Mouse (Mus musculus): ENCODE measurements around the gene Ppp4r3b. TPM values are rescaled to one million over a fixed set of nuclear protein-coding genes. Genes with fewer than 3 reads are reported as not detected.

The Ppp4r3b gene
- total RNA-seq, 4 experiments from 2014 or later = 19.2 to 31.6 (median 23.7) TPM

DNA sequence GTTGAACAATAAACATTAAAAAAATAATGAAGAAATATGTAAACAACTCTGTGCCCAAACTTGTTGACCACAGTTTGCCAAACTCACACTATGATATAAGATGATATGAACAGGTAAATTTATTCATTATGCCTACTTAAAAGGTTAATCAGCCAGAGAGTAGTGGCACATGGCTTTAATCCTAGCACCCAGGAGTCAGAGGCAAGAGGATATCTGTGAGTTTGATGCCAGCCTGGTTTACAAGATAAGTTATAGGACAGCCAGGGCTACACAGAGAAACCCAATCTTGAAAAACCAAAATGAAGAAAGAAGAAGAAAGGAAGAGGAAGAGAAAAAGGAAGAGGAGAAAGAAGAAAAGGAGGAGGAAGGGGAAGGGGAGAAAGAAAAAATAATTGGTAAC lies 64.7 kb downstream of the Ppp4r3b start:
- DNase-seq (ENCODE audit: low spot score in 2 of 2) = no peak

DNA sequence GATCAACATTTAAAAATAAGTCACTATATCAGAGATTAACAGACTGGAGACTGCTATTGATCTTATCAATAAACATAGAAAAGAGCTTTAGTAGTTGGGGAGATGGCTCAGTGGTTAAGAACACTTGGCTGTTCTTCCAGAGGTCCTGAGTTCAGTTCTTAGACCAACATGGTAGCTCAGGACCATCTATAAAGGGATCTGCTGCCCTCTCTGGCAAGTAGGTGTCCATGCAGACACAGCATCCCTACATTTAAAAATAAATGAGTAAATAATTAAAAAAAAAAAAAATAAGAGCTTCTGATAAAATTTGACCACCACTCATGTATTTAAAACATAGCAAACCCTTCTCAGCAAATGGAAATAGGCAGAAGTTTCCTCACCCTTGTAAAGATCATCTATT lies 65.4 kb downstream of the Ppp4r3b start:
- DNase-seq (ENCODE audit: low spot score in 2 of 2) = no peak

DNA sequence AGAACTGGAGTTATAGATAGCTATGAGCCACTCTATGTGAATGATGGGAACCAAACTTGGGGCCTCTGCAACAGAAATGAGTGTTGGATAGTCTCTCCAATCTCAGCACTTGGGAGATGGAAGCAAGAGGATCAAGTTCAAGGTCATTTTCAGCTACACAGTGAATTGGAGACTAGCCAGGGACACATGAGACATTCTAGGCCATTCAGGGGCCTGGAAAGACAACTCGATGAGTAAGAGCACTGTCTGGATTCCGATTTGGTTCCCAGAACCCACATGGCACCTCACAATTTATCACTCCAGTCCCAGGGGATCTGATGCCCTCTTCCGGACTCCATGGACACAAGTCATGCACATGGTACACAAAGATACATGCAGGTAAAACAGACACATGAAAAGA lies 65.9 kb downstream of the Ppp4r3b start:
- DNase-seq (ENCODE audit: low spot score in 2 of 2) = no peak

DNA sequence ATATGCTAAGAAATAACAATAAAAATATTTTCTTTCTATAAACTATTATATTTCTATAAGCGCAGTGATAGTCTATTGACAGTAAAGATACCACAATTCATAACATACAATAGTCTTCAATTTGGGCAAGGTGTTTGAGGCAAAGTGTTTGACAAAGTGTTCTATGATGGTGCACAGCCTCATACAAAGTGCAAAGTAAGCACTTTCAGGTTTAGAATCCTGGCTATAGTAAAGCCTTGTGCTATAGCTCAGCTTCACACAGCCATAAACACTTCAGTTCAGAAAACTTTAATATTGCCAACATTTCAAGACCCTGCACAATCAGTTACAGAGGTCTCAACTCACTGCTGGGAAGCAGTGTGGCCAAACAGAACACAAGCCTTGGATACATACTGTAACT lies 66.7 kb downstream of the Ppp4r3b start:
- no peak for DNase-seq (ENCODE audit: low spot score in 2 of 2)

DNA sequence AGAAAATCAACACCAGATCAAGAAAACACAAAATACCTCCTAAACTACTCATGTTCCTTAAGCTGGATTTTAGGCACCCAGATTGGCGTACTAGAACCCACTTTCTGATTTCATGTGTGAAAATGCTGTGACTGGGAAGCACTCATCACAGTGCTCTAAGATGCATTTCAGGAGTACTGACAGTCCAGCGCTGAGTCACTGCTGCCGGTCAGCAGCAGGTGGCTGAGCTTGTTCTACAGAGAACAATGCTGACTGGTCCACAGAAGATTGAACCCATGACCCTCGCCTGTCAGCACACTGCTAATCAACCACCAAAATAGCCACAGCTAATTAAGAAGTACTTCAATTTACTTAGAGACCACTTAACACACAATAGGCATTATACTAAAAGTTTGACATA lies 69.3 kb downstream of the Ppp4r3b start:
- no peak for DNase-seq (ENCODE audit: low spot score in 2 of 2)

DNA sequence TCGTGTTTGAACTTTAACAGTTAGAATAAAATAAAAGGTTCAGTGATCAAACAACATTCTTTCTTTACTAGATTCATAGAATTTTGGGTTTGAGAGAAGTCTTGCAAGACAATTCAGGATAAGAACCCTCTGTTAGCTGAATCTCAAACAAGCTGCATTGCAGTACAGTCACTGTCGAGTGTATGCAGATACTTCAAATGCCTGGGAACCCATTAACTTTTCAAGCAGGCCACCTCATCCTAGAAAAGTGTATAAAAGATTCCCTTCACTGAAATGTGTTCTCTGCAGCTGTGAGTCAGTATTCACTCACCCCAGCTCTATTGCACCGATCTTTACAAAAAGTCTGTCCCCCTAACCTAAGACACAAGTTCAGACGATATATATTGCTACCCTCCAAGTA lies 73.3 kb downstream of the Ppp4r3b start:
- DNase-seq (ENCODE audit: low spot score in 2 of 2) = no peak

DNA sequence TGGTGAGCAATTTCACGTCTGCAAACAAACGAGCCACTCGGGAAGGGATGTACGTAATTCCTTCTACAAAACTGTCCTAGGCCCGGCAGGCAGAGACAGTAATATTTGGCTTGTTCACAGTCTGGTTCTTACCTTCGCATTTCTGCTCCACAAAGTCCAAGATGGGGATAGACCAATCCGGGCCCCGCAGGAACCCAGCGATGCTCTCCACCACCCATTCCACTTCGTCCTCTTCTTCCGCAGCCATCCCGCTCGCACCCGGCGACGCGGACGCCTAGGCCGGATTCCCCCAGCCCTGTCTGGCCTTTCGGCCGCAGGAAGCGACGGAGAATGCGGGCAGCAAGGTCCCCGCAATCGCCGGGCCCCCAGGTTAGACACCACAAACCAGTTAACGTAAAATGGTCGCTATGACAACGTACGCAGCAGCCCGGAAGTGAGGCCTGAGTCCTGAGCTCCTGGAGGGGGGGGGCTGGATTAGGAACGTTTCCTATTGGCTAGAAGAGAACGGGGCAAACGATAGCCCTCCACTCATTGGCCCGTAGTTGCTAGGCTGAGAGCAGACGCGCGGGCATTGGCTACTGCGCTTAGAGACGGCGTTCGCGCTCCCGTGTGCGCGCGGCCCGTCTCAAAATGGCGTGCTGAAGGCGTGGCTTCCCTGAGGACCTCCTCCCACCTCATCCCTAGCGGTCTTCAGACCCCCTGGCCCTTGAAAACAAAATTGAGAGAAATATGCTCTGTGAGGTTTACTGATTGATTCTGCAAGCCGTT lies 74.4 kb downstream of the Ppp4r3b start, which contains the start of gene Cfap36:
Cfap36 (minus strand) TSS at position 527 of the 768 bp plus-strand sequence.
- DNase-seq (ENCODE audit: low spot score in 2 of 2) = peak; percentile 85 to 89

DNA sequence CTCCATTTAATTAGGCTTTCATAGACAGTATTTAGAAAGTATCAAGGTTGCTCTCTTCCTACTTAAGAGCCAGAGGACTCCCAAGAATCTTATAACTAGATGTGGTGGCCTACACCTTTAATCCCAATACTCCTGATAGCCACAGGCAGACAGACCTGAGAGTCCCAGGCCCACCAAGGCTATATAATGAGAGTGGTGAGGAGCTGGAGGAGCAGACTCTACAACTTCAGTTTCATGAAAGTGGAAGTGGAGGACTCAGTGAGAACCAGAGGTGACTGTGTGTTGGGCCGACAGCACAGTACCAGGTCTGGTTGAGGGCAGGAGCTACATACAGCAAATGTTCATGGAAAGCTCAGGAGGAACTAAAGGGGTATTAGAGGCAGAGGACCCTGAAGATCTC lies 75.0 kb downstream of the Ppp4r3b start:
- no peak for DNase-seq (ENCODE audit: low spot score in 2 of 2)

DNA sequence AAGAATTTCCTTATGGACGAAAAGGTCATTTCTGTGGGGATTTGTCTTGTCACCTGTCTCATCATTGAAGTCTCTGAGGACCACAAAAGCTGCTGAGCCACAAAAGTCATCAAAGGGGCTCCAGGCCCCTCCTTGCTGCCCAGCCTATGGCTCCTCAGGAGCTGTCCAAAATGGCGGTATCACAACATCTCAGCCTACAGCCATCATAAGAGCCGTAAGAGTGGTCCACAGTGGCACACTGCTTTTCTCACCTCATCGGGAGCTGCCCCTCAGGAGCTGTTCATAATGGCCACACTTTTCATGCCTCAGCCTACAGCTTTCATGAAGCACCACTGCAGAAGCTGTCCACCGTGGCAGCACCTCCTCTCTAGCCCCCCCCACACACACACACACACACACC lies 75.7 kb downstream of the Ppp4r3b start:
- no peak for DNase-seq (ENCODE audit: low spot score in 2 of 2)

DNA sequence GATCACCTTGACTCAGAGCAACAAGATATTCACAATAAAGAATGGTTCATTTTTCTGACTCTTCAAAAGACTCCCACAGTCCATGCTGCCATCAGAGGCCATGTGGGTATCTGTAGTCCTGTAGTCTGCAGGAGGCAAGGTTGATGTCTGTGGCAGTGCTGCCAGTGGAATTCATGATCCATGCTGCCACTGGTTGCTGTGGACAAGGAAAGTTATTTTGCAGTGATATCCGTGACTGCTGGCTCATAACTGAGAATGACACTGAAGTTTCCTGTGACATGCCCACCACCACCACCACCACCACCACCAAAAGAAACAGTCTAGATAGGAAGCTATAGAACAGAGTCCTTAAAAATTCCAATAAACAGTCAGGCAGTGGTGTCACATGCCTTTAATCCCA lies 82.0 kb downstream of the Ppp4r3b start:
- no peak for DNase-seq (ENCODE audit: low spot score in 2 of 2)

DNA sequence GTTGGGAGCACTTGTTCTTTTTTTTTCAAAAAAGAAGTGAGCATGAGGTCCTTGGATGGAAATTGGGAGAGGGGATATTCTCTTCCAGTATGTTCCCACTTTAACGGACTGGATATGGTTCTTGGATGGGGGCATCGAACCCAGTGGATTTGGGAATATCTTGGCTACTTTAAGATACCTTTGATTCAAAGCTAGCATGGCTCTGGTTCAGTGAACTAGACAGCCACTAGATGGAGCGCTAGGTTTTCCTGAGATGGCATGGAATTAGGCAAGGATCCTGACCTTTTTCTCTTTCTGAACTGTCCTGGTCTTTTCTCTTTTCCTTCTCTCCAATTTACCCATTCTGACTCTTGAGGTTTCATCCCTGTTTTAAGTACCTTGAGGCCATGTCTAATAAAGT lies 95.1 kb downstream of the Ppp4r3b start:
- no peak for DNase-seq (ENCODE audit: low spot score in 2 of 2)

Other genes with a start within 250 kb of the Ppp4r3b start
- 10 to 100 TPM; 12.9 to 15.2 (median 13.9) TPM for gene Pnpt1, start 42.1 kb upstream of the Ppp4r3b start, total RNA-seq (2022)
- gene Cfap36, start 74.5 kb downstream of the Ppp4r3b start, total RNA-seq (2022) = 10 to 100 TPM in 2 of 4 experiments, 1 to 10 TPM in 2; 8.5 to 12.6 (median 9.7) TPM
- gene Ccdc88a, start 200.8 kb downstream of the Ppp4r3b start, total RNA-seq (2022) = 1 to 10 TPM; 1.4 to 2.9 (median 1.5) TPM

All from gastrocnemius, adult 8-10 months (tissue).